Mouse (Mus musculus) embryonic facial prominence, embryonic 14.5 days (tissue): ENCODE results near the gene Gm38394. TPM values are rescaled to one million over a fixed set of nuclear protein-coding genes. Genes with fewer than 3 reads are reported as not detected.

Experiments used
- ATAC-seq: fragments of 200-750 bp; cut with Nextera tagmentation; 2 replicates; pipeline ENCODE4 v1.8.0; 2017; ENCODE audit warnings: low read depth, moderate number of reproducible peaks, moderate TSS enrichment
- DNase-seq: peaks from one replicate; pipeline ENCODE4 v3.0.0-alpha.2; 2015; ENCODE audit warnings: low spot score
- H3K27ac ChIP-seq: fragments of 300-500 bp; sonication (generic); replicated peaks from 2 replicates; pipeline ENCODE4 v1.5.1; 2014; ENCODE audit warnings: low read depth, mild to moderate bottlenecking, low read length, moderate library complexity
- H3K27me3 ChIP-seq: fragments of 300-500 bp; sonication (generic); replicated peaks from 2 replicates; pipeline ENCODE4 v1.6.1; 2014; ENCODE audit warnings: low read length; ENCODE audit not compliant: control insufficient read depth, insufficient read depth
- H3K36me3 ChIP-seq: fragments of 300-500 bp; sonication (generic); 2 replicates; pipeline ENCODE4 v1.6.1; 2014; ENCODE audit warnings: low read length, mixed read lengths; ENCODE audit not compliant: control insufficient read depth, insufficient read depth
- H3K4me1 ChIP-seq: fragments of 300-500 bp; sonication (generic); 2 replicates; pipeline ENCODE4 v1.6.1; 2014; ENCODE audit warnings: antibody characterized with exemption, low read length; ENCODE audit not compliant: control insufficient read depth, insufficient read depth
- H3K4me2 ChIP-seq: fragments of 300-500 bp; sonication (generic); 2 replicates; pipeline ENCODE4 v1.6.1; 2014; ENCODE audit warnings: low read depth, mild to moderate bottlenecking, low read length, moderate library complexity, mixed read lengths
- H3K4me3 ChIP-seq: fragments of 300-500 bp; sonication (generic); 2 replicates; pipeline ENCODE4 v1.5.1; 2014; ENCODE audit warnings: low read depth, mild to moderate bottlenecking, low read length
- H3K9ac ChIP-seq: fragments of 300-500 bp; sonication (generic); 2 replicates; pipeline ENCODE4 v1.6.1; 2014; ENCODE audit warnings: low read depth, mild to moderate bottlenecking, low read length, moderate library complexity, mixed read lengths
- H3K9me3 ChIP-seq: fragments of 300-500 bp; sonication (generic); 2 replicates; pipeline ENCODE4 v1.6.1; 2016; ENCODE audit warnings: low read length; ENCODE audit not compliant: control insufficient read depth
- WGBS: fragments of 180-500 bp; shearing (Covaris S2); extraction: QIAGEN DNeasy Blood & Tissue Kit; methylation state at CpG from one replicate; pipeline ENCODE4 v1.1.7; 2014; 5-methylcytosine and 5-hydroxymethylcytosine counted together
- polyA plus RNA-seq: library from polyadenylated mRNA; unstranded; fragments of >200 nt; fragmentation: Nextera tagmentation; extraction: Ambion mirVana; gene quantifications from 2 replicates; pipeline ENCODE4 v1.2.1, GENCODE M21; 2014

The Gm38394 gene
- polyA plus RNA-seq, 1 experiment from 2014 or later: 11.5 TPM

DNA sequence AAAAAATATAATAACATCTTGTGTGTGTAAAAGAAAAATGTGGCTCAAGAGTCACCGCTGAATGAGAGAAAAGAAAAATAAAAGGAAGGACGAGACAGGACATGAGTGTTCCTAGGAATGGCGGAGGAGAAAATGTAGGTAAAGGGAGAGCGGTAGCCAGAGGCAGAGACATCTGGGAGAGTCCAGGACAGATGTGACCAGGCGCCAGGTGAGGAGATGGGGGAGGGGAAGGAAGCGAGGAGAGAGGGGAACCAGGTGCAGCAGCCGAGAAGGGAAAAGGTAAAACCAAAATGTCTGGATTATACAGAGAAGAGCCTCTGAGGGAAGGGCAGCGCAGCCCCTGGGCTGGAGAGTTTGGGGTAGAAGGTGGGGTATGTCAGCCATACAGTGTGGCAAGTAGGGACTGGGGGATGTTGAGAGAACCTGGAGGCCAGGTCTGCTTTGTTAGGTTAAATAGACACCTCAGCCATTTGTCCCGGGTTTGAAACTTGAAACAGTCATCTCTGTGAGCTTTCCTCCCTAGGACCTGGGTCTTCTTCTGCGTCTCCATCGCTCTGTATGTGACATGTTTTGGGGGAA is 32.5 kb upstream of the Gm38394 start:
- H3K9me3 ChIP-seq: no peaks in the 10 kb centered on the region
- no peak for ATAC-seq
- no peak overlapping the region for H3K9ac ChIP-seq
- H3K36me3 ChIP-seq: no peaks in the 10 kb centered on the region
- 58% methylated on average over 10 of the region's 11 CpGs for WGBS
- no peak for DNase-seq
- H3K4me1 ChIP-seq: peaks cover 22% of the 10 kb centered on the region
- H3K27me3 ChIP-seq: no peaks in the 10 kb centered on the region
- no peak overlapping the region for H3K4me3 ChIP-seq
- peak overlapping the region; percentile 6 for H3K27ac ChIP-seq
- H3K4me2 ChIP-seq: no peak overlapping the region

DNA sequence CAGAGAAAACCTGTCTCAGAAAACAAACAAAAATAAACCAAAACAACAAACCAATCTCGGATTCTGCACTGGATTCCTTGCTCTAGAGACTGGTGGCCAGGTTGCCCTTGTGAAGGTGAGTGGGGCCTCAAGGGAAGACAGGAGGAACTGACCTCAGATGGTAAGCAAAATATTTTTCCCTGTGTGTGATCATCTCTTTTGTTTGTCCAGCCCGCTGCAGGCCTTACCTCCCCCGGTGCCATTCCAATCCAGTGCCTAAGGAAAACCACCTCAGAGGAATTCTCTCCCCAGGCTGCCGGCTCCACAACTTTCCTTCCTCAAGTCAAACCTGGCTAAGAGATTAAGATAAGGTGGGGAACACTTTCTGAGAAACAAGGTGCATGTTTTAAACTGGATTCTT is 31.1 kb upstream of the Gm38394 start:
- Histone ChIP-seq H3K4me3 (no peak overlapping the region), H3K9me3 (no peaks in the 10 kb centered on the region), H3K4me1 (peaks cover 22% of the 10 kb centered on the region), H3K27me3 (no peaks in the 10 kb centered on the region), H3K27ac (no peak overlapping the region), H3K9ac (no peak overlapping the region), H3K4me2 (no peak overlapping the region), H3K36me3 (no peaks in the 10 kb centered on the region)
- DNase-seq (no peak), ATAC-seq (no peak)
- WGBS: 35% methylated on average over 4 of the region's 4 CpGs

DNA sequence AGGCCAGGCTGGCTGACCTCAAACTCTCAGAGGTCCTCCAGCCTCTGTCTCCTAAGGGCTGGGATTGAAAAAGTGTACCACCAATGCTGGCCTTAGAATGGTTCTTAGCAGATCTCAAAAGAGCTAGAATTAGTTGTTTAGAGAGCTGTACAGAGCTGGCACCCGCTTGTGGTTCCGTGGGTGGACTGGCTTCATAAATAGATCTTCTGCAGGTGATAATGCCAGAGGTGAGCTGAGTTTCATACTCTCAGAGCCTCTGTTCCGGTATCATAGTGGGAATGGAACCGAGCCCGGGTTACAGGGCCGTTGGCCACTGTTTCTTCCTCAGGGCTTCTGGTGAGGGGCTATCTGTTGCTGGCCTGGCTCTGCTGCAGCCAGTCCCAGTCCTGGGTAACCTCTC is 29.9 kb upstream of the Gm38394 start:
- 80% methylated on average over 6 of the region's 6 CpGs for WGBS
- Histone ChIP-seq H3K4me3 (no peak overlapping the region), H3K4me2 (no peak overlapping the region), H3K9ac (no peak overlapping the region), H3K36me3 (no peaks in the 10 kb centered on the region), H3K9me3 (no peaks in the 10 kb centered on the region), H3K4me1 (peaks cover 14% of the 10 kb centered on the region), H3K27ac (no peak overlapping the region), H3K27me3 (no peaks in the 10 kb centered on the region)
- DNase-seq (no peak), ATAC-seq (no peak)

DNA sequence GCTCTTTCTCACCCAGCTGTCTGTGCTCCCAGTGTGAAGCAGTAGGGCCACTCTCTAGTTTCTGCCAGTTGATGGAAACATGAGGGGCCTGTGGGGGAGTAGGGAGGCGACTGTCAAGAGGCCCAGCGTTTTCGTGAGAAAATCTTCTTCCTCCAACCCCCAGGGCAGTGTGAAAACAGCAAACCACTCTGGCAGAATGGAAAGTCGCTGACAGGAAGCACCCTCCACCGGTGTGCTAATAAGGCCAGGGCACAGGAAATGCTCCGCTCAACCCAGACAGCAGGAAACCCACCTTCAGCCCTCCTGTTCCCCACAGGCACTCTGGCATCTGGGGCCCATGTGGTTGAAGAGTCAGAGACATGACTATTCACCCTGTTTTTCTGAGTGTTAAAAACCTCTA is 28.8 kb upstream of the Gm38394 start, which contains the start of gene Lax1:
TSS of gene Lax1 (minus strand) at position 212 of the 400 bp plus-strand sequence.
- no peak within 1 kb of the TSS for H3K9ac ChIP-seq
- H3K9me3 ChIP-seq: no peaks in the 10 kb centered on the region
- ATAC-seq: no peak
- no peak within 1 kb of the TSS for H3K4me3 ChIP-seq
- peaks cover 3% of the 10 kb centered on the region for H3K4me1 ChIP-seq
- DNase-seq: no peak
- no peaks in the 10 kb centered on the region for H3K27me3 ChIP-seq
- H3K27ac ChIP-seq: no peak within 1 kb of the TSS
- H3K4me2 ChIP-seq: no peak within 1 kb of the TSS
- 10% methylated on average over 6 of the region's 6 CpGs for WGBS
- H3K36me3 ChIP-seq: no peaks in the 10 kb centered on the region

DNA sequence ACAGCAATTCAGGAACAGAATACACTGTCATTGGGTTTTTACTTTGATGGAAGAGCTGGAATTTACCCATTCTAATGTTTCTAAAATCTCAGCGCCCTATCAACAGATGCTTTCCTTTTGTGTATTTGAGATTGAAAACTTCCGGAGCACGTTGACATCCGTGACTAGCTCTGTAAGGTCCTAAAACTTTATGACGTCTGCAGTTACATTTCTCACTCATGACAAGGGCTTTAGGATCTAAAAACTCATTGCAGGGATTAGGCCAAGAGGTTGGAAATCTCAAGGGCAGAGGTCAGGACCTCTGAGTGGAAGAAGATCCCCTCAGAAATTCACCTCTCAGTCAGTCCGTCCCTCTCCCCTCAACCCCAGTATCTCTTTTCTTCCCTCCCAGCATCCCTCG is 27.2 kb upstream of the Gm38394 start:
- Histone ChIP-seq H3K9ac (no peak overlapping the region), H3K27me3 (no peaks in the 10 kb centered on the region), H3K4me1 (no peaks in the 10 kb centered on the region; the same call in none of the 2 replicates), H3K36me3 (no peaks in the 10 kb centered on the region), H3K4me2 (no peak overlapping the region), H3K9me3 (no peaks in the 10 kb centered on the region), H3K27ac (no peak overlapping the region), H3K4me3 (no peak overlapping the region)
- 63% methylated on average over 7 of the region's 7 CpGs for WGBS
- no peak for DNase-seq
- ATAC-seq: no peak

DNA sequence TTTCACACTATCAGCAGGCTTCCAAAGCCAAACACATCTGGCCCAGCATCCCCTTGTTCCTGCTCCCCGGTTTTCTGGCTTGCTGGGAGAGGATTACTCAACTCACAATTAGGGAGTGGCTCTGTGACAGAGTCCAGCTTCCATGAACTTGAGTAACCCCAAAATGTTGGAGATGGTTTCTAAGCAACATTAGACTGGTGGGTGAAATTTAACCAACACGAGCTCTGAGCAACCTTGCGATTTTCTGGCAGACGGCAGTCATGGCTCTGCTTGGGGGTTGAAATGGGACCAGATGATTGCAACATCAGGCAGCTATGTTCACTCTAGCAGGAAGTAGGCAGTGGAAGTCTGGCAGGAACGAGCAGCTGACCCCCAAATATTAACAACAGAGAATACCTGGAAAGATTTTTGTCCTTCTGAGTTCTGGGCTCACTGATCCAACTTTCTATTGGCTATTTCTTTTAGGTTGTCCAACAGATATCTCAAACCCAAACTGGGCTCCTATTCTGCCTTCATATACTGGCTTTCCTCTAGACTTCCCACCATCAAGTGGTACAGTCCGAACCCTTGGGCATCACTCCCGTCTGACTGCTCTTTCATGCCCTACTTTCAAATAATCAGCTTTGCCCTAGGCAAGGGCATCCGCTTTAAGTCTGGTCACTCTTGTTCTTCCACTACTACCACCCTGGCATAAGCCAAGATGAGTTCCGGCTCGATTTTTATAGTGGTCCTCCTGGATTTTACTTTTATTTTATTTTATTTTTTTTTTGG is 24.8 kb upstream of the Gm38394 start:
- DNase-seq (peak; percentile 71), ATAC-seq (0 out of 2 replicates have a peak, but pooled peaks have one; percentile 47)
- Histone ChIP-seq H3K9me3 (no peaks in the 10 kb centered on the region), H3K27me3 (no peaks in the 10 kb centered on the region), H3K9ac (no peak overlapping the region), H3K36me3 (no peaks in the 10 kb centered on the region), H3K4me1 (no peaks in the 10 kb centered on the region; the same call in none of the 2 replicates), H3K4me2 (no peak overlapping the region), H3K4me3 (no peak overlapping the region), H3K27ac (0 out of 2 replicates have a peak overlapping the region, but pooled peaks have one; percentile 29)
- WGBS: 59% methylated on average over 10 of the region's 10 CpGs

DNA sequence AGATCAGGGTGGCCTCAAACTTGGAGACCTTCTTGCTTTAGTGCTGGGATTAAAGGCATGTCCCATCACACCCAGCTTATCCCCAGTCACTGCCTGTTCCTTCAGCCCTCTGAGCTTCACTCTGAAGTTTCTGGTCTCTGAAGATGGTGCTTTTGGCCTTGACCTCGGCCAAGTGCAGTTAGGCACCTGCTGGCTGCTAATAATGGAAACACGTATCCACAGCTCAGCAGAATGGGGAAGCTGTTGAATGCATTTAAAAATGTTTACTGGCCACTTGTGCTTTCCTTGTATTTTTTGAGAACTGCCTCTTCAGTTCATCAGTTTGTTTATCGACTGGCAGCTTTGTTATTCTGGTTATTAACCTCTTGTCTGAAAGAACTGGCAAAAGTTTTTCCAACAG is 10.7 kb upstream of the Gm38394 start:
- no peaks in the 10 kb centered on the region for H3K36me3 ChIP-seq
- H3K4me2 ChIP-seq: no peak overlapping the region
- H3K27me3 ChIP-seq: no peaks in the 10 kb centered on the region
- H3K4me1 ChIP-seq: no peaks in the 10 kb centered on the region
- H3K4me3 ChIP-seq: no peak overlapping the region
- DNase-seq (no peak), ATAC-seq (no peak)
- H3K9ac ChIP-seq: no peak overlapping the region
- no peaks in the 10 kb centered on the region for H3K9me3 ChIP-seq
- H3K27ac ChIP-seq: no peak overlapping the region
- WGBS: 66% methylated on average over 3 of the region's 3 CpGs

DNA sequence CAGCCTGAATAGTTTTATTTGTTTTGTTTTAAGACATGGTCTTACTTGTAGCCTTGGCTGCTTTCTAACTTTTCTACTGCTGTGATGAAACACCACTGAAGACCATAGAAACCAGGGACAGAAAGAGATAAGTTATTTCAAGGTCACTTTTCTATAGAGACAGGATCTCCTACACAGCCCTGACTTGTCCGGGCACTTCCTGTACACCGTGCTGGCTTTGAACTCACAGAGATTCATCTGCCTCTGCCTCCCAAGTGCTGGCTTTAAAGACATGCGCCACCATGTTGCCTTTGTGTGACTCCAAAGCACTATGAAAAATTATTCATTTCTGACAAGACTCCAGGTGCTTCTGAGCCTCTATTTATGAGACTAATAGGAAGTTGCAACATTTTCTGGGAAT is 10.1 kb upstream of the Gm38394 start:
- Histone ChIP-seq H3K9ac (no peak overlapping the region), H3K27ac (no peak overlapping the region), H3K36me3 (no peaks in the 10 kb centered on the region), H3K9me3 (no peaks in the 10 kb centered on the region), H3K4me1 (no peaks in the 10 kb centered on the region), H3K27me3 (no peaks in the 10 kb centered on the region), H3K4me3 (no peak overlapping the region), H3K4me2 (no peak overlapping the region)
- WGBS: 89% methylated on average over 3 of the region's 3 CpGs
- no peak for ATAC-seq
- no peak for DNase-seq

DNA sequence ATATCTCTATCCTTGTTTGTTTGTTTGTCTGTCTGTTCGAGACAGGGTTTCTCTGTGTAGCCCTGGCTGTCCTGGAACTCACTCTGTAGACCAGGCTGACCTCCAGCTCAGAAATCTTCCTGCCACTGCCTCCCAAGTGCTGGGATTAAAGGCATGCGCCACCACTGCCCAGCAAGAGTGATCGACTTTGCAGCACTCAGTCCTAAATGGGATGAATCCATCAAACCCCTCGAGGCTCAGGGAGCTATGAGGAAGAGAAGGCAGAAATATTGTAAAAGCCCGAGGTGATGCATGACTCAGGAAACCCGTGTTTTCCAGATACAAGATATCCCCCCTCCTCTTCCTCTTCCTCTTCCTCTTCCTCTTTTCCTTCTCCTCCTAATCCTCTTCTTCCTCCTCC is 9.7 kb upstream of the Gm38394 start:
- H3K4me3 ChIP-seq: no peak overlapping the region
- no peak overlapping the region for H3K4me2 ChIP-seq
- no peaks in the 10 kb centered on the region for H3K4me1 ChIP-seq
- ATAC-seq (no peak), DNase-seq (no peak)
- H3K27me3 ChIP-seq: no peaks in the 10 kb centered on the region
- no peak overlapping the region for H3K27ac ChIP-seq
- 78% methylated on average over 6 of the region's 6 CpGs for WGBS
- no peaks in the 10 kb centered on the region for H3K36me3 ChIP-seq
- no peak overlapping the region for H3K9ac ChIP-seq
- no peaks in the 10 kb centered on the region for H3K9me3 ChIP-seq
